Mouse (Mus musculus) c-Kit-negative CD71-positive TER-119-positive erythroid progenitor cells, embryonic 14.5 days (primary cell): ENCODE results near the gene Ptpn12.
"Not testable (repeated sequence)": the region's sequence is repeated elsewhere in the genome, so short reads cannot be mapped to it uniquely, and the experiment has no call there.

Source experiments
- DNase-seq: peaks from one replicate; pipeline ENCODE4 v3.0.0-alpha.2; 2013; ENCODE audit warnings: low read depth, low spot score

The Ptpn12 gene

DNA sequence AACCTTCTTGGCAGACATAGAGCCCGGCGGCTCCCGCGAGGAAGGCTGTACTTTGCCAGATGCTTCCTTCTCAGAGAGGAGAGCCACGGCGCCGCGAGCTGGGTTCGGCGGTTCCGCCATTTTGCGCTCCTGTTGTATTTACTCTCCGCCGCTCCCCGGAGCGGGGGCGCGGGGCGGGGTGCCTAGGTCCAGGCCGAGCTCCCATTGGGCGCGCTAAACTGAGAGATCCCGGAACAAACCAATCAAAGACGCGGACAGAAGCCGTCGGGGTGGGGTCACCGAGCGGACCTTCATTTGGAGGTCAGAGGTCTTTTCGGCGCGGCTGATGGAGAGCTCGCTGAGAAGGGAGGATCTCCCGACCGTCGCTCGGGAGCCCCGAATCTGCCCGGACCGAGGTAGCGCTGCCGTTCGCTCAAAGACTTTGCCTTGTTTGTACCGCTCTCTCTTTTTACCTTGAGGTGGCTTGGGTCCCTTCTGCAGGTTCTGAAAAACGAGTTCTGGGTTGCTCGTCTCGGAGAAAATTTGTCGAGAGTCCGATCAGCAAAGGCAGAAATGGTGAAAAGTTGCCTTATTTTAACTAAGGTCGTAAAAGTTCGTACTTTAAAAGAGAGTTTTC, 103.9 kb downstream of the Ptpn12 start:
- peak; percentile 96 for DNase-seq

DNA sequence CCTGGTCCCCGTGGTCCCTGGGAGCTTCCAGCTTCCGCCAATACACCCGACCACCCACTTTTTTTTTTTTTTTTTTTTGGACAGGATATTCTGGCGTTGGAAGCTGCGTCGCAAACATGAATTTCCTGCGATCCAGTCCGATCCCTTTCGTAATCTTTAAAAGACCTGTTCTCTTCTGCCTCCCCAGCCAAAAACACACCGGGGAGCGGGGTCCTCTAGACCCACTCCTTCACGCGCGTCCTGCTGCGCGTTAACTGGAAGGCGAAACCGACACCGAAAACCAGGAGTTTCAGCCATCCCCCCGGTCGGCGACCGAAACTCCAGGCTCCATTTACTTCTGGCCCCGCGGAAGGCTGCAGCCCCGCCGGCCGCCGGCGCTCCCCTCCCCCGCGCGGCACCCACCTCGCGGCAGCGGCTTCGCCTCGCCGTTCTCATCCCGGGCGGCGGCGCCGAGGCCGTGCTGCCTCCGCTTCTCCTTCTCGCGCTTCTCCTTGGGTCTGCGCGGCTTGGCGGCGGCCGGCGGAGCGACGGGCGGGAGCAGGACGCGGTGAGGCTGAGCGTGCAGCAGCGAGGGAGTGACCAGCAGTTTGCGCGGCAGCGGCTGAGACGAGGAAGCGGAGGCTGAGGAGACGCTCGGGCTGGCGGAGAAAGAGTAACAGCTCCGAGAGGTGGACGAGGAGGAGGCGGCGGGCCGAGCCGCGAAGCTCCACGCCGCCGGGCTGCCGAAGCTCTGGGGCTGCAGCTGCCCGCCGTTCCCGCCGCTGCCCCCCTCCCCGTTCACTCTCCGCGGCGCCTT, 104.7 kb downstream of the Ptpn12 start:
- DNase-seq: no peak

DNA sequence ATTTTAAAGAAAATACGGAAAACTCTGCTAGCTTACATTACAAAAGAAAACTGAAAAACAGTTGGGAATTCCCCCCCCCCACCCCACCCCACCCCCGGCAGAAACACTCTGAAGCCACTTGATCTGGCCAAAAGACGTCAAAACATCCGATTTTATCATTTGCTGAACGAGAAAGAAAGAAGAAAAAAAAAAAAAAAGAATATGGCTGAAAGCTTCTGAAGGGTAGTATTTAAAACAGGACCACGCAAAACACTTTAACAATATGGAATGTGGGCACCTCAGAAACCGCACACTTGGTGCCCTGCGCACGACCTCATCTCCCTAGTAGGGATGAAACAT, 105.2 kb downstream of the Ptpn12 start:
- no peak for DNase-seq

DNA sequence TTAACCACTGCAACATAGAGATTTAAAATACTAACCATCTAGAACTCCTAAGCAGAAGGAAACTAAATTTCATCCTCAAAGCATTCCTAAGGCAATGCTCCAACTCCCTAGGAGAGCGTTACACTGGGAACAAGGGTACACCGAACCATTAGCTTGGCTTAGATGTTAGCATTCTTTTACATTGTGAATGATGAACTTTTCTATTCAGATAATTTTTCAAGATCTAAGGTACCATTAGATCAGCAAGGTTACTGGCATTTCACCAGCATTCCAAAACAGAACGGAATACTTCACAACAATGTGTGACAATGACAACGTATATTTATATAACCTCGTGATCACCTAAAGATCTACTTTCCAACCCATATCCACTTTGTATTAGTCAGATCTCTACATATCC, 105.6 kb downstream of the Ptpn12 start:
- no peak for DNase-seq

DNA sequence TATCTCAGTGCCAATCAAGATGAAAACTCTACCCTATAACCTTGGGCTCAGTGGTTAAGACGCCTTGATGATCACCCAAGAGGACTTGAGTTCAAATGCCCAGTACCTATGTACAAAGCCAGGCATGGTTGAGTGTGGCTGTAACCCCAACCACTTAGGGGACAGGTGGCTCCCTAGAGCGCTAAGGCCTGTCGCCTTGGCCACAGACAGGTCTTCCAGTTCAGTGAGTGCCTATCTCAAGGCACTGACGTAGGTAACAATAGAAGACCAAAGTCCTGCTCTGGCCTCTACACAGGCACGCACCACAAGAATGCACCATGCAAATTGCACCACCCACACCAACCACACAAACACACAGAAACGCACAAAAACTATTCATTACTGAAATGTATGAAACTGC, 108.8 kb downstream of the Ptpn12 start:
- no peak for DNase-seq

DNA sequence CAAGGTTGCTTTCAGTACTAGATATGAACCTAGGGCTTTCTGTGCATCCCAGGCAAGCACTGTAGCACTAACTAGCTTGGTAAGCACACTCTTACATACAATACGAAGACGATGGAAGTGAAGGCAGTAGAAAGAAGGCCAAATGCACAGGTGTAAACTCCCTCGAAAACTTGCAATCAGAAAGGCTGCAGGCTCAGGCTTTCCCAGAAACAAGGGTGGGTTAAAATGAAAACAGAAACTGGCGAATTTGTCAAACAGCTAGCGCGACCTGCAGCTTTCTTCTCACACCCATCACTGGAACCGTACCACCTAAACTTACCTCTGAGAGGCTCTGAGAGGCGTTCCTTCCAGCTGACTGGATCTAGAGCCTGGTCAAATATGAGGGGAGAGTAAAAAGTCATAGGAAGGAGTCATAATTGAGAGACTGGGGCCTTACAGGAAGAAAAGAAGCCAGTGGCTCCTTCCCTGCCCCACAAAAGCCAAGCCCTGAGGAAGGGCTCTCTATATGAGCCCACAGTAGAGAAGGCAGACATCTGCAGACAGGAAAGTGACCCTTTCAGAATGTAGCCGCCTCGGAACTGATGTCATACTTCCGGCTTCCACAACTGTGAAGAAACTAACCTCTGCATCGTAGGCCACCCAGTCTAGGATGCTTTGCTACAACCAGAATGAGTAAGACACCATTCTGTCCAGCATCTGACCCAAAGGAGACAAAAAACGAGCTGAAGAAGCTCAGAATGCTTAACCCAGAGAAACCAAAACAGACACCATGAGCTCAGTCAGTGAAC, 110.6 kb downstream of the Ptpn12 start:
- no peak for DNase-seq

DNA sequence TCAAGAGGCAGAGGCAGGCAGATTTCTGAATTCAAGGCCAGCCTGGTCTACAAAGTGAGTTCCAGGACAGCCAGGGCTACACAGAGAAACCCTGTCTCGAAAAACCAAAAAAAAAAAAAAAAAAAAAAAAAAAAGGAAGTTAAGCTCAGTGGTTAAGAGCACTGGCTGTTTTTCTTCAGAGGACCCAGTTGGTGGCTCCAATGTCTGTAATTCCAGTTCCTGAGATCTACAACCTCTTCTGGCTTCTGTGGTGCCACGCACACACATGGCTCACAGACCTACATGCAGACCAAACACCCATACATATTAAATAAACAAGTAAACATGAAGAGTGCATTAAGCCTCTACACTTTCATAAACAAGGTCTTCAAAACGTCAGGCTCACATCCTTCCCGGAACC, 111.9 kb downstream of the Ptpn12 start:
- DNase-seq: not testable (repeated sequence)

DNA sequence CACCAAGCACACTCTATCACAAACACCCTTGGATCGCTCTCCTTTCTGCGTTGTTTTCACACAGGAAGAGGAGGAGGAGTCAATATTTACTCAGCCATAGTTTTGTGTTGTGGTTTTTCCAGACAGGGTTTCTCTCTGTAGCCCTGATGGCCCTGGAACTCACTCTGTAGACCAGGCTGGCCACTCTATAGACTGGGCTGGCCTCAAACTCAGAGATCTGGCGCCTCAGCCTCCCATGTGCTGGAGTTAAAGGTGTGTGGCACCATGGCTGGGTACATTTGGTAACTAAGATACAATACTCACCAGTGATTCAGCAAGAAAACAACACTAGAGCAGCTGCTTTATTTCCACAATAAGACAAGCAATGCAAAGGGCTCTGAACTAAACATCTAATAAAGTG, 113.2 kb downstream of the Ptpn12 start:
- no peak for DNase-seq

DNA sequence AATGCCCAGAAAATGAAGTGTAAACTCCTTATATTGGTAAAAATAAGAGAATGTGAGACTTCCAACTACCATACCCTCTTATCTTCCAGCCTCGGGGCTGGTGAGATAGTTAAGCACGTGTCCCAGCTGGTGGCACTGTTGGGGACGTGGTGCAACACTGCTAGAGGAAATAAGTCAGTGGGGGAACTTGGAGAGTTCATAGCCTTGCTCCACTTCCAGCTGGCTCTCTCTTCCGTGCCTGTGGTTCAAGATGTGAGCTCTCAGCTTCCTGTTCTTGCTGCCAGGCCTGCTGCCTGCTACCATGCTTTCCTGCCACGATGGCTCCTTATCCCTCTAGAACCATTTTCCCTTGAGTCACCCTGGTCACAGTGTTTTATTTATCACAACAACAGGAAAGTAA, 114.5 kb downstream of the Ptpn12 start:
- DNase-seq: no peak

DNA sequence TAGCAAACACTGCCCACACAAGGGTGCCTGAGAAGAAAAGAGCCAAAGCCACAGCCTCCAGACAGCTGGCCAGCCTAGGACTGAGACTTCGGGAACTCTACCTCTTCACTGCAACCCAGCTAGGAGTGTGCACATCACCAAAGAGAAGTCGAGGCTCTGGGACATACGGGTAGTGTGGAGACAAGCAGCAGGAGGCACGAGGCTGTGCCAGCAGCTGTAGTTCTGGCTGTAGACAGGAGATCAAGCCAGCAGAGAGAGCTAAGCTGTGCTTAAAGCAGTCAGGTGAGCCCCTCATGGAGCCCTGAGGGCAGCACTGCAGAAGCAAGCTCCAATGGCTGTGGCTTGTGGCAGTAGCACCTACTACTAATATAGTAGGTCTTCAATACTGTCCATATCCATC, 115.0 kb downstream of the Ptpn12 start:
- DNase-seq: no peak

DNA sequence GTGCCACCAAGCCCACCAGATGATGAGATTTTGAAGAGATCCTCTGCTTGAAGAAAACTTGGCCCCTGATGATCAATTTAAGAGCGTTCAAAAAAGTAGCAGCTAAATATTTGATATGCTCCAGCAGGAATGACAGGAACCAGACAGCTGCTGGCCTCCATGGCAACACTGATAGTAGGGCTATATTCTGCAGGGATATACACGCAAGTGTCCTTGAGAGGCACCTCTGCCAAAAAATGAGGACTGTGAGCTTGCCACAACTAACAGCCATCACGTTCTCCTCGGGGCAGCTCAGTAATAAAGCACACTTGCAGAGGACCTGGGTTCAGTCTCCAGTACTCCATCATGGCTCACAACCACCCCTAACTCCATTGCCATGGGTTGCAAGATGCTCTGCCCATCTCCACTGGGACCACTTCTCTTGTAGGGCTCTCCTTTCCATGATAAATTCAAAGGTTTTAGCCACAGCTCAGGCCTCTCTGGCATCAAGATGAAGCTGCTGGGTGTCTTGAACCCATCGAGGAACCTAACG, 115.6 kb downstream of the Ptpn12 start:
- no peak for DNase-seq

DNA sequence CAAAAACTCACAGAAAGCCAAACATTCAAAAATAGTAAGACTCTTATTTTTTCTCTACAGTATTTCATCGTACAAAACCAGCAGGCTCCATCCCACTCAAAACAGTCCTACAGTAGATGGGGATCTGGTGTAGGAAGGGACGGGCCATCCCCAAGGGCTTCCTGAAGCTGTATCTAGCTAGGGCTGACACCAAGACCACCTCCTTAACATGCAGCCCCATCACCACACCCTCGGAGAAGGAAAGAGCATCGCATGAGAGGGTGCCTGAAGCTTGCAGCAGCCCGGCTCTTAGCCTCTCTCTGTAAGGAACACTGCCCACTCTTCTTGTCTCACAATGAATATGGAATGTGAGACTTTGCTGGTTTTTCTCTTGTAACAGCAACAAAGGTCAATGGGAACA, 117.2 kb downstream of the Ptpn12 start:
- DNase-seq: no peak
